Mouse (Mus musculus) 416B (cell line): ENCODE results near the gene Gyg.

Source experiments
- DNase-seq: peaks from one replicate; pipeline ENCODE4 v3.0.0; 2011; ENCODE audit warnings: low read depth

The Gyg gene

GRCm38 (mm10) chr3:20131350-20131720 lies 23.8 kb downstream of the Gyg start:
- peak; percentile 48 for DNase-seq

GRCm38 (mm10) chr3:20130456-20131349 lies 24.4 kb downstream of the Gyg start:
- DNase-seq, result peak; percentile 35

GRCm38 (mm10) chr3:20129491-20129890 lies 25.6 kb downstream of the Gyg start:
- DNase-seq, result no peak

- DNase-seq, result peak; percentile 41
Measured at GRCm38 (mm10) chr3:20127047-20127595, 28.0 kb downstream of the Gyg start.

- DNase-seq, result no peak
Measured at GRCm38 (mm10) chr3:20125604-20126003, 29.5 kb downstream of the Gyg start.

- peak; percentile 32 for DNase-seq
Measured at GRCm38 (mm10) chr3:20121582-20121981, 33.5 kb downstream of the Gyg start.

- no peak for DNase-seq
Measured at GRCm38 (mm10) chr3:20119686-20120244, 35.4 kb downstream of the Gyg start.

- DNase-seq, result no peak
Measured at GRCm38 (mm10) chr3:20119044-20119591, 36.0 kb downstream of the Gyg start.

GRCm38 (mm10) chr3:20111913-20112312 lies 43.2 kb downstream of the Gyg start:
- DNase-seq, result no peak

- no peak for DNase-seq
Measured at GRCm38 (mm10) chr3:20108881-20109280, 46.2 kb downstream of the Gyg start.

- DNase-seq, result peak; percentile 77
Measured at GRCm38 (mm10) chr3:20104776-20105175, 50.3 kb downstream of the Gyg start.

GRCm38 (mm10) chr3:20104318-20104717 lies 50.8 kb downstream of the Gyg start:
- peak; percentile 41 for DNase-seq

- DNase-seq, result peak; percentile 32
Measured at GRCm38 (mm10) chr3:20103830-20104229, 51.3 kb downstream of the Gyg start.

- DNase-seq, result no peak
Measured at GRCm38 (mm10) chr3:20082161-20082560, 73.0 kb downstream of the Gyg start.

GRCm38 (mm10) chr3:20076145-20077053 lies 78.7 kb downstream of the Gyg start:
- peak; percentile 65 for DNase-seq
